Mouse (Mus musculus): Measurements from ENCODE around the gene Vmn2r108.

- no peak for TF ChIP-seq TAL1 (IDR thresholded peaks at IDR 0.05; ENCODE audit: low read length)
- no peak for TF ChIP-seq GATA1 (IDR thresholded peaks at IDR 0.05; ENCODE audit: low read length)
Measured at GRCm38 (mm10) chr17:20473311-20473710, 7.8 kb downstream of the Vmn2r108 start.

Data from erythroblast, embryonic 14.5 days (primary cell).